Mouse (Mus musculus) fibroblast of lung, adult 2 months (primary cell): ENCODE data around the gene Myo19.

Experiments used
- DNase-seq: peaks from one replicate; pipeline ENCODE4 v3.0.0-alpha.2; 2011; ENCODE audit warnings: low read depth

The Myo19 gene

DNA sequence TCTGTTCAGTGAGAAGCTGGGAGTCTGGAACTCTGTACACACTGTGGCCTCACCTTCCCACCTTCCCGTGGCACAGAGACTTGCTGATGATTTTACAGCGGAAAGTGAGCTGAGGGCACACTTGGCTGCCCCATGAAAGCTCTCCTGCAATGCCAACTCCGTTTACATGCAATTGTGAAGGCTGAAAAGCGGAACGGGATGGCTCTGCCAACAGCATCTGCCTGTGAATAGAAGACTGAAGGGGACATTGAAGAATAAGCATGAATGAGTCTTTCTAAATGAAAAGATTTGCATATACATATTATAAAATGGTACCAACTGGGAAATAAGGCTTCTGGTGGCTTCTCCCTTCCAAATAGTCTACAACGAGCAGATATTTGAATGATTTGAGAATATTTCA is 67.3 kb downstream of the Myo19 start:
- DNase-seq = no peak

DNA sequence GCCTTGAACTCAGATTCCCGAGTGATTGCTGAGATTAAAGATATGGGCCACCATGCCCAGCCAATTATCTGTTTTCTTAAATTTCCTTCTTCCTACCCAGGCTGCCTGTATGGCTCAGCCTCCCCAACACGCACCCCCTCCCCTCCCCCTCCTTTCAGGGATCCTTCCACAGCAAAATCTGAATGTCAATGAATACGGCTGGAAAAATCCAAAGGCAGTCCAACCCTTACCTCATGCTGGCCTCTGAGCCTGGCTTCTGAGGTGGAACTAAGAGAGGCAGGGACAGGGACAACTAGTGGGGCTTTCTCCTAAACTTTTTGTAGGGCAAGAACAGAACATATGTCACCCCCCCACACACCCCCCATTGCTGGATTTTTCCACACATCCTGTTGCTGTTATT is 68.2 kb downstream of the Myo19 start:
- no peak for DNase-seq

DNA sequence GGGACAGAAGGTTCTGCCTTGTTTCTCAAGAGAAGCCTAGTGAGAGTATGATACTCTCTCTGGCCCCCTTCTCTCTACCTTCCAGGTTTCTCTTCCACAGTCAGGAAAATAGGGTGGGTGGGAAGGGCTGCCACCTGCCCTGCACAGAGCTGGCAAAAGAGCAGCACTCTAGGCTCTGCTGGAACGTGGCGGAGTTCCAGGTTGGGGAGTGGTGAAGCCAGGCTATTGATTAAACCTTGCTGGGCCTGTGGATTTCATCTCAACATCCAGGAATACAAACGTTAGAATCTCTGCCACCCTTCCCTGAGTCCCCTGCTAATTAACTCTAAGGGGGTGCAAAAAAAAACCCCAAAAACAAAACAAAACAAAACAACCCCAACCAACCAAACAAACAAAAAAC is 68.6 kb downstream of the Myo19 start:
- no peak for DNase-seq

DNA sequence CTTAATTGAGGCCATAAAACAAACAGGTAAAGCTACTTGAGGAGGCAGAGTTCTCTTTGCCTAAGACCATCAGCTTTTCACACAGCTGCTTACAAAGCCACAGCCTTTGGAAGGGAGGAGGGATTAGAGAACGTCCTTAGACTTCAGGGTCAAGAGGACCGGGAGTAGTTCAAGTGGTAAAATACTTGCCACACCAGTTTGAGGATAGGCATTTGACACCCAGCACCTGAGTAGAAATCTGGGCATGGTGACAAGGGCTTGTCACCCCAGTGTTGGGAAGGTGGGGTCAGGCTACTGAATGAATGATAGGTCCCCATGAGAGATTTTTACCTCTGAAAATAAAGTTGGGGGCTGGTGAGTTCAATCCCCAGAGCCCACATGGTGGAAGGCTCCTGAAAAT is 72.7 kb downstream of the Myo19 start:
- no peak for DNase-seq

- no peak for DNase-seq
Measured at GRCm38 (mm10) chr11:84956400-84956799, 76.5 kb downstream of the Myo19 start.

GRCm38 (mm10) chr11:84957171-84957570 is 77.2 kb downstream of the Myo19 start:
- DNase-seq = no peak

- no peak for DNase-seq
Measured at GRCm38 (mm10) chr11:84957591-84958270, 77.8 kb downstream of the Myo19 start, which contains the start of gene Car4. Car4 (plus strand) TSS chr11:84957786.

- DNase-seq = no peak
Measured at GRCm38 (mm10) chr11:84958271-84958630, 78.3 kb downstream of the Myo19 start.

- DNase-seq = no peak
Measured at GRCm38 (mm10) chr11:84959181-84959580, 79.2 kb downstream of the Myo19 start.

- DNase-seq = peak; percentile 23
Measured at GRCm38 (mm10) chr11:84959701-84960181, 79.8 kb downstream of the Myo19 start.

DNA sequence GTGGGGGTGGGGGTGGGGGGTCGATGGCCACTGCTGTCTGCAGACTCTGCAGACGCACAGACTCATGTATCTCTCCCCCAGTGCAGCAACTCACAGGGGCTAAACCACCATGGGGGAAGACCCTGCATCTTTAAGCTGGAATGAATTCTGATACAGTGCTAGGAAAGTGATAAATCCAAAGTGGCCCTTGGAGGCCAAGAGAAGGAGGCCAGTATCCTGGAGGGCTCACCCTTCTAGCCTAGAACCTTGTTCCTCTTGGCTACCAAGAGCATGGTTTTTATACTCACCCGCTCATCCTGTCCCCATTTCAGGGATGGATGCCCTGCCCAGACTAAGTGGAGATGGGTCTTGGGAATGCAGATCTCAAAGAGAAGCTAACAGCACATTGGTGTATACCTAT is 80.3 kb downstream of the Myo19 start:
- DNase-seq = no peak

DNA sequence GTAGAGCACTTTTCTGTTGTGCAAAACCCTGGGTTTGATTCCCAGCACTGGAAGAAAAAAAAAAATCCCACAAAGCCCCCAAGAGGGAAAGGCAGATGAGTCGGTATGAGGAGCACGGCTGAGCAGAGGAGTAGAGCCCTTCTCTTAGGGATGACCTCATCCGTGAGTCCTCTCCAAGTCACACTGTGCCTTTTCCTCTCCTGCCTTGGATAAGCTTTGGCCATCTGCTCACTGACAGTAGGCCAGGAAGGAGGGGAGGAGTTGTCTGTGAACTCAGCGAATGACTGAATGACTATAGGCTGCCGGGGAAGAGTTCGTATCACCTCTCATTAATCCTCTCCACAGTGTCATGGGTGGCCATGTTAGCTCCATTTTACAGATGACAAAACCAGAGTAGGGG is 80.8 kb downstream of the Myo19 start:
- no peak for DNase-seq
